Mouse (Mus musculus) embryonic facial prominence, embryonic 10.5 days (tissue): Measurements from ENCODE around the gene Themis3. TPM values are rescaled to one million over a fixed set of nuclear protein-coding genes. Genes with fewer than 3 reads are reported as not detected.

Experiments used
- polyA plus RNA-seq: library from polyadenylated mRNA; unstranded; fragments of >200 nt; fragmentation: Nextera tagmentation; extraction: Ambion mirVana; gene quantifications from 2 replicates; pipeline ENCODE4 v1.2.1, GENCODE M21; 2016

The Themis3 gene
- polyA plus RNA-seq, 1 experiment from 2014 or later: not detected

Other genes starting within 250 kb of the Themis3 start
- gene Mtcl1, start 144.9 kb downstream of the Themis3 start, polyA plus RNA-seq: 13.2 and 22.3 TPM in 2 replicates
- 25.5 and 27.4 TPM in 2 replicates for gene Rab12, start 74.9 kb downstream of the Themis3 start, polyA plus RNA-seq